ENCODE assay signal across 21 mouse cellular contexts in genomic region chr15:88857361-88857760, GRCm38 (mm10). TPM values are rescaled to one million over a fixed set of nuclear protein-coding genes. Genes with fewer than 3 reads are reported as not detected.
A peak's percentile ranks its signal among the peaks of the same experiment; 100 is the strongest.
DNase-seq lines count a peak whose midpoint lies in the region; ATAC-seq and TF ChIP-seq lines count a peak whose summit lies in the region.
"Had no signal": no experiment of that assay in that cellular context is flagged by ENCODE, and none has a peak within 500 bp of the region (broad histone marks: within the 10 kb centered on the region; RNA-seq: fewer than 3 reads in every experiment).

No protein-coding gene starts in this region.

- no peak overlapping the region for H3K4me2 ChIP-seq in hindbrain, postnatal 0 days (ENCODE audit: low read depth, low read length)
- no peak overlapping the region for H3K4me2 ChIP-seq in hindbrain, embryonic 13.5 days
- H3K4me2 ChIP-seq: embryonic facial prominence, embryonic 12.5 days; embryonic facial prominence, embryonic 15.5 days; forebrain, embryonic 12.5 days; forebrain, embryonic 15.5 days; heart, embryonic 11.5 days; hindbrain, embryonic 12.5 days had no signal

- WGBS in hindbrain, postnatal 0 days = 95% methylated on average over 7 of the region's 7 CpGs
- WGBS in hindbrain, embryonic 13.5 days = 92% methylated on average over 7 of the region's 7 CpGs

- no peaks in the 10 kb centered on the region for H3K27me3 ChIP-seq in hindbrain, postnatal 0 days (ENCODE audit: insufficient read depth, low read length)
- H3K27me3 ChIP-seq in hindbrain, embryonic 13.5 days = no peaks in the 10 kb centered on the region
- H3K27me3 ChIP-seq: embryonic facial prominence, embryonic 12.5 days; embryonic facial prominence, embryonic 15.5 days; forebrain, embryonic 15.5 days; hindbrain, embryonic 12.5 days; Patski had no signal

- no peak for TF ChIP-seq CTCF in hindbrain, postnatal 0 days (IDR thresholded peaks at IDR 0.05; ENCODE audit: low read depth)

- H3K27ac ChIP-seq in hindbrain, postnatal 0 days = 0 out of 2 replicates have a peak overlapping the region, but pooled peaks have one; percentile 32
- no peak overlapping the region for H3K27ac ChIP-seq in hindbrain, embryonic 13.5 days
- peak overlapping the region; percentile 49 for H3K27ac ChIP-seq in brown adipose tissue, adult 24 weeks (replicated peaks; ENCODE audit: low read depth, low read length)
- H3K27ac ChIP-seq: embryonic facial prominence, embryonic 12.5 days; embryonic facial prominence, embryonic 15.5 days; forebrain, embryonic 12.5 days; hindbrain, embryonic 12.5 days had no signal

- H3K9ac ChIP-seq in hindbrain, postnatal 0 days (replicated peaks; ENCODE audit: low read length) = no peak overlapping the region
- no peak overlapping the region for H3K9ac ChIP-seq in hindbrain, embryonic 13.5 days
- H3K9ac ChIP-seq: embryonic facial prominence, embryonic 12.5 days; embryonic facial prominence, embryonic 15.5 days; forebrain, embryonic 12.5 days; forebrain, embryonic 15.5 days; hindbrain, embryonic 12.5 days had no signal

- no peak for ATAC-seq in hindbrain, postnatal 0 days
- ATAC-seq in hindbrain, embryonic 13.5 days (ENCODE audit: low FRiP score) = no peak
- ATAC-seq: forebrain, embryonic 15.5 days; hindbrain, embryonic 16.5 days; inflammation-experienced regulatory T-cells, adult 6 months; intestine, embryonic 16.5 days; Patski had no signal

- peak; percentile 18 for DNase-seq in cerebellum, adult 8-10 months
- no peak for DNase-seq in cerebellum, adult 11 months
- DNase-seq in heart, adult 11 months = peak; percentile 91
- DNase-seq in heart, postnatal 4 days = no peak
- DNase-seq in hindbrain, postnatal 0 days (ENCODE audit: low spot score) = no peak
- DNase-seq: B cell, adult 2 months; gastrocnemius, postnatal 14 days; kidney, adult 9 months had no signal

- H3K4me1 ChIP-seq in hindbrain, postnatal 0 days (ENCODE audit: insufficient read depth, low read length) = peaks cover 10% of the 10 kb centered on the region
- peaks cover 17% of the 10 kb centered on the region for H3K4me1 ChIP-seq in hindbrain, embryonic 13.5 days (replicated peaks)
- peaks cover 57% of the 10 kb centered on the region for H3K4me1 ChIP-seq in brown adipose tissue, adult 24 weeks (ENCODE audit: control insufficient read depth, insufficient read depth, insufficient read length, low read length)

- H3K4me3 ChIP-seq in hindbrain, postnatal 0 days (ENCODE audit: low read length) = no peak overlapping the region
- no peak overlapping the region for H3K4me3 ChIP-seq in hindbrain, embryonic 13.5 days
- H3K4me3 ChIP-seq in brown adipose tissue, adult 24 weeks (ENCODE audit: insufficient read depth, low read depth, low read length) = no peak overlapping the region
- H3K4me3 ChIP-seq: embryonic facial prominence, embryonic 12.5 days; embryonic facial prominence, embryonic 15.5 days; forebrain, embryonic 12.5 days; forebrain, embryonic 15.5 days; hindbrain, embryonic 12.5 days had no signal

- no peaks in the 10 kb centered on the region for H3K36me3 ChIP-seq in hindbrain, postnatal 0 days (ENCODE audit: insufficient read depth, low read length)
- no peaks in the 10 kb centered on the region for H3K36me3 ChIP-seq in hindbrain, embryonic 13.5 days
- H3K36me3 ChIP-seq: embryonic facial prominence, embryonic 12.5 days; embryonic facial prominence, embryonic 15.5 days; forebrain, embryonic 12.5 days; forebrain, embryonic 15.5 days; G1E; hindbrain, embryonic 12.5 days had no signal

- no peaks in the 10 kb centered on the region for H3K9me3 ChIP-seq in hindbrain, postnatal 0 days (ENCODE audit: low read length)
- no peaks in the 10 kb centered on the region for H3K9me3 ChIP-seq in hindbrain, embryonic 13.5 days
- H3K9me3 ChIP-seq: embryonic facial prominence, embryonic 12.5 days; embryonic facial prominence, embryonic 15.5 days; forebrain, embryonic 12.5 days; forebrain, embryonic 15.5 days; hindbrain, embryonic 12.5 days had no signal

RNA-seq across cellular contexts. Expression of gene Pim3, which starts 4.6 kb away (rescaled TPM):
- total RNA-seq in heart, postnatal 4 days (2021) = 10 to 100 TPM; 36.8 to 40.2 TPM
- 98.0 and 104 TPM in 2 replicates for total RNA-seq in hindbrain, postnatal 0 days (2014; rRNA removed)
- polyA plus RNA-seq in hindbrain, postnatal 0 days (2015; fragmentation: Nextera tagmentation; extraction: Ambion mirVana) = 69.8 TPM in 2 replicates
- 45.6 and 47.2 TPM in 2 replicates for polyA plus RNA-seq in hindbrain, embryonic 13.5 days (2015; fragmentation: Nextera tagmentation; extraction: Ambion mirVana)
- 29.2 and 73.9 TPM in 2 replicates for polyA plus RNA-seq in brown adipose tissue, adult 24 weeks (2012; ENCODE audit: insufficient read depth, insufficient read length, missing spikeins)

RNA-seq across cellular contexts. Expression of gene Creld2, which starts 37.9 kb away (rescaled TPM):
- 10 to 100 TPM; 20.2 to 25.7 TPM for total RNA-seq in heart, postnatal 4 days (2021)
- total RNA-seq in hindbrain, postnatal 0 days (2014; rRNA removed) = 15.9 and 18.9 TPM in 2 replicates
- 38.9 and 40.1 TPM in 2 replicates for polyA plus RNA-seq in hindbrain, postnatal 0 days (2015; fragmentation: Nextera tagmentation; extraction: Ambion mirVana)
- polyA plus RNA-seq in hindbrain, embryonic 13.5 days (2015; fragmentation: Nextera tagmentation; extraction: Ambion mirVana) = 57.1 and 60.0 TPM in 2 replicates
- polyA plus RNA-seq in brown adipose tissue, adult 24 weeks (2012; ENCODE audit: insufficient read depth, insufficient read length, missing spikeins) = 7.8 and 12.6 TPM in 2 replicates

RNA-seq across cellular contexts. Expression of gene Alg12, which starts 38.2 kb away (rescaled TPM):
- 1 to 10 TPM; 6.6 to 9.0 TPM for total RNA-seq in heart, postnatal 4 days (2021)
- total RNA-seq in hindbrain, postnatal 0 days (2014; rRNA removed) = 12.7 and 17.4 TPM in 2 replicates
- polyA plus RNA-seq in hindbrain, postnatal 0 days (2015; fragmentation: Nextera tagmentation; extraction: Ambion mirVana) = 6.3 and 7.2 TPM in 2 replicates
- 8.1 and 8.7 TPM in 2 replicates for polyA plus RNA-seq in hindbrain, embryonic 13.5 days (2015; fragmentation: Nextera tagmentation; extraction: Ambion mirVana)
- 6.0 and 7.2 TPM in 2 replicates for polyA plus RNA-seq in brown adipose tissue, adult 24 weeks (2012; ENCODE audit: insufficient read depth, insufficient read length, missing spikeins)

Comparison
In these comparisons a context has a peak if more than half of its experiments do, and no peak if none do; other contexts are left out.
1. DNase-seq: peak in cerebellum, adult 8-10 months (single experiment) and heart, adult 11 months (single experiment); none in cerebellum, adult 11 months (single experiment), heart, postnatal 4 days (single experiment) and hindbrain, postnatal 0 days (single experiment).